Mouse (Mus musculus) megakaryocyte progenitor cell, adult 5-6 weeks (primary cell): ENCODE data around the gene Bpi. TPM values are rescaled to one million over a fixed set of nuclear protein-coding genes. Genes with fewer than 3 reads are reported as not detected.
A peak's percentile ranks its signal among the peaks of the same experiment; 100 is the strongest.

Source experiments
- ATAC-seq: replicated peaks from 2 replicates; pipeline ENCODE4 v1.8.0; 2016; ENCODE audit warnings: mild to moderate bottlenecking, moderate TSS enrichment, inconsistent platforms; ENCODE audit not compliant: poor library complexity
- total RNA-seq, 2 experiments: library from RNA; stranded (forward) in 1 of 2; stranded (reverse) in 1 of 2; fragments of 157-497, 149-512 nt in 1 of 2; fragments of 200-1000 nt in 1 of 2; gene quantifications; 2 replicates each; pipeline versions ENCODE4 v1.2.3 to v1.2.4; 2015 to 2017

Gene Bpi
- total RNA-seq, 2 experiments from 2014 or later, result 0.12 TPM; not detected in 1

GRCm38 (mm10) chr2:158241126-158241738, 16.7 kb upstream of the Bpi start:
- ATAC-seq, result no peak

DNA sequence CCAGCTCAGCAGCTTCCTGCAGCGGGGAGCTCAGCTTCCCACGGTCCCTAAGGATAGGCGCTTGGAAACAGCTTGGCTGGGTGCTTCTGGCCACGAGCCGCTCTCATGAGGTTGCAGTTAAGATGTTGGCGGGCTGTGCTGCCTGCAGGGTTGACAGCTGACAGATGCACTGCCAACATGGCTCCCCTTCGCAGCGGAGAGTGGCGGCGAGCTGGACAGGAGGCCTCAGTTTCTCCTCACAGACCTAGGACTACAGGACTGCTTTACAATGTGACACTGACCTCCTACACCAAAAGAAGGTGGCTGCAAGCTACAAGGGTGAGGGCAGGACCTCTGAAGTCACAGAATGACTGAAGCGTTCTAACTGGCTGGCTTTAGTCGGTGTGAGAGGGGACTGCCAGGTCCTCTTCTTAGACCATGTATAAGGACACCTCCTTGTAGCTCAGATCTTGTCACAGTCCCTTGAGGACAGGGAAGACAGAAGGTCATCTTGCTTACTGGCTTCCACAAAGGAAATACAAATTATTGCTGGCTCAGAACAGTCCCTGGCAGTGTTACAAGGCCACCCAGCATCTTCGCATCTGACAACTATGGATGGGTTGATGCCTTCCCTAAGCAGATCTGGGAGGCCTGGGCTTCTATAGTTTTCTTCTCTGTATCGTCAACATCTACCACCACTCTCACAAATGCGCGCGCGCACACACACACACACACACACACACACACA, 15.6 kb upstream of the Bpi start:
- no peak for ATAC-seq

GRCm38 (mm10) chr2:158243129-158243870, 14.6 kb upstream of the Bpi start:
- ATAC-seq, result no peak

DNA sequence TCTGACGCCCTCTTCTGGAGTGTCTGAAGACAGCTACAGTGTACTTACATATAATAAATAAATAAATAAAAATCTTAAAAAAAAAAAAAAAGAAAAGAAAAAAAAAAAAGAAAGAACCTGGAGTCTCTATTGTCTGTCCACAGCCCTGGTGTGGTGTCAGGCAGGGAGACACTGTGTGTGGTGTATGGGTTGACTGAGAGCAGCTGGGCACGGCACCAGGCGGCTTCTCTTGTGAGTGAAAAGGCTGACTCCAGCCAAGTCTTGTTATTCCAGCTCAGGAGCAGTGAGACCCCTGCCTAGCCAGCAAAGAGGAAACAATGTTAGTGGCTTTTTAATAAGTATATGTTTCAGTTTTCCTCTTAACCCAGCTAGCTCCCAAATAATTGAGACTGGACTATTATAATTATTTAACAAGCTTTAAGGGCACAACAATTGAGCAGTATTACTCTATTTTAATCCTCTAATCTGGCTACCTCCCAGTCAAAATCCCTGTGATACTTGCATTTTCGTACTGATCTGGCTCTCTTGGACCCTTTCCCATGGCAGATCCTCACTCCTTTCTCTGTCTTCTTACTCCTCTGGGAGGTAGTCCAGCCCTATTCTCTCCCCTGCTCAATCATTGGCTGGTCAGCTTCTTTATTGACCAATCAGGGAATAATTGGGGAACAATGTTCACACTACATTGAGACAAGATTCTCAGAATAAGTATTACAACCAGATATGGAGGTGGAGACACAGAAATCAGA, 12.6 kb upstream of the Bpi start:
- no peak for ATAC-seq

DNA sequence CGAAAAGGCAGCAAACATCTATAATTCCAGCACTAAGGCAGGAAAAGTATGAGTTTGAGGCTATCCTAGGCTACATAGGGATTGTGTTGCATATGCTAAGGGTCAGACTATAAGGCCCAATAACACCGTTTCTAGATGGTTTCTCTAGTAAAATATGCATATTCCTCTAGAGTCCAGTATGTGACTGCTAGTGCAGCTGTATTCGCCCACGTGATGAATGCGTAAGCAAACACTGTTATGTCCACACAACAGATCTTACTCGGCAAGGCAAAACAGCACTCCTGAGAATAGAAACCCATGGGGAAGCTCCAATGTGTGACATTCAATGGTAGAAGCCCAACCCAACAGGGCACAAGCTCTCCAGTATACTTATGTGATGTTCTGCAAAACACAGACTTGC, 10.0 kb upstream of the Bpi start:
- ATAC-seq, result no peak

GRCm38 (mm10) chr2:158248318-158248717, 9.6 kb upstream of the Bpi start:
- ATAC-seq, result 0 out of 2 replicates have a peak, but pooled peaks have one; percentile 17

DNA sequence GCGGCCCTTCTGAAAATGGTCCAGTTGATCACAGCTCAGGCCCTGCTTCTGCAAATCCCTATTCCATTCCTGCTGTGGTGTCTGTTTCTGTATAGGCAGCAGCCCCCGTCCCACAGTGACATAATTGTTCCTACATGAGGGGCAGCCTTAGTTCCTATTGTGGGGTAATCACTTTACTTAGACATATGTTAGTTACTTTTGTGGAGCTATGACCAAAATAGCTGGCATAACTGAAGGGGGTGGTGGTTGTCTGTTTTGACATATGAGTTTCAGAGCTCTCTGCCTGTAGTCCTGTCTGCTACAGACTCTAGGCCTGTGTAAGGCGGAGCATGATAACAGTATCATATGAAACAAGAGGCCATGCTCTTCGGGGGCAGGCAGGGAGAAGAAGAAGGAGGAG, 7.3 kb upstream of the Bpi start:
- peak; percentile 55; the same call in 1 of the 2 replicates for ATAC-seq

DNA sequence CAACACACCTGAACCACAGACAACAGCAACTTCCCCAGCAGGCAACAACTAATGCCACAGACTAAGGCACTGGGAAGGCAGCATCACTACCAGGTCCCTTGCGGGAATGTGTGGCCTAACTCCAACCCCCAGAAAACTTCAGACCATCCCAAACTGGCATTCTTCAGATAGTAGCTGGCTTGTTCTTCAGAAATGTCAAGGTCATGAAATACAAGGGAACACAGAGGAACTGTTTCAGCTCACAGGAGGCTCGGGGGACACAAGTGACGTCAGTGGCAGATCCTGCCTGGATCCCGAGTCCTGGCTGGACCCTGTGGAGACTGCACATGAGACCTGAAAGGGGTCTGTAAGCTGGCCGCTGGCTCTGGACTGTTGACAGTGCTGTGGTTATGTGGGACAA, 4.1 kb upstream of the Bpi start:
- no peak for ATAC-seq

GRCm38 (mm10) chr2:158256894-158257293, 1.0 kb upstream of the Bpi start:
- ATAC-seq, result no peak

DNA sequence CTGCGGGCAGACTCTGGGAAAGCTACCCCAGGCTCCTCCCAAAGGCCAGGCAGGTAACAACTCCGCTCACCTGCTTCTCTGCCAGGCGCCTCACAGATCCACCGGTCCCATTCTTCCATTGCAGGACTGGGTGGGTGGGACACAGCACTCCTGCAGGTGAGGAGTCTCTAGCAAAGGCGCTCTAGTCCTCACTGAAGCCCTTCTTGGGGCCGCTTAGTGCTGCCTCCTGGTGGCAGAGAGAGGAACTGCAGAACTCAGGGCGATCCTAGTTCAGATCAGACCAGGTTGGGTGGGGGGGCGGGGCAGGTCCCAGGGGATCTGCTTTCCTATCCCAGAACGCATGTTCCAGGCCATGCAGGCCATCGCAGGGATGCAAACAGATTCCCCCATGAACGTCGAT, 887 bp downstream of the Bpi start:
- ATAC-seq, result peak; percentile 87

DNA sequence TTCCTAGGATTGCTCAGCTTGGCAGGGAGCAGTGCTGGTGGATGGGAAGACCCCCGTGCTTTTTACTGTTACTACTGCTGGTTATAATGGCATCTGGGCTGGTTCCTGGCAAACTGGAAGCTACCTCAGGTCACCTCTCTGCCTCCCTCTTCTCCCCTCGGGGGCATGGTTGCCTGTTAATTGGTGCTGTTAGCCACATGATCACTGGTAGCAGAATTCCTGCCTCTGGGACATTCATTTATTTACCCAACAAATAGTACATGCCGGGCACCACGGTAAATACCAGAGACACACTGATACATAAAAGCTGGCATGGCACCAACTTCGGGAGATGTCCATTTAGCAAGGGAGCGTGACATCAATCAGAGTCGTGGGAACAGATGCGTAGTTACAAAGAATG, 1.6 kb downstream of the Bpi start:
- no peak for ATAC-seq

DNA sequence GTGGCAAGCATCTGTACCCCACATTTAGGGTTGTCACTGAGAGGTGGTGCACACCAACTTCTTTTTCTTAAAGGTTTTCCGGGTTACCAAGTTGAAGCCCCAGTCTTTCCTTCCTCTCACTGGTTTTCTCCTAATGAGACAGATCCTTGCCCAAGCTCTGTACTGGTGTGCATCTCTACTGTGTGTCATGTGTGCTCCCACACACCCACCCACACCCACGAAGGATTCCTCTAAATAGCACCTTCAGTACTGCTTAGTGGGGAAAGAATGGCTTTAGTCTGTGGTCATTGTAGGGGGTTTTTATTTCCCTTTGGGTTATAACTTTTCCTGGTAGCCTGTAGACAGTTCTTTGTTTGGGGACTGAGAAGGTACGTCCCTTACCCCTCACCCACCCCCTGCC, 7.0 kb downstream of the Bpi start:
- ATAC-seq, result no peak

GRCm38 (mm10) chr2:158270017-158270416, 12.1 kb downstream of the Bpi start:
- ATAC-seq, result no peak

DNA sequence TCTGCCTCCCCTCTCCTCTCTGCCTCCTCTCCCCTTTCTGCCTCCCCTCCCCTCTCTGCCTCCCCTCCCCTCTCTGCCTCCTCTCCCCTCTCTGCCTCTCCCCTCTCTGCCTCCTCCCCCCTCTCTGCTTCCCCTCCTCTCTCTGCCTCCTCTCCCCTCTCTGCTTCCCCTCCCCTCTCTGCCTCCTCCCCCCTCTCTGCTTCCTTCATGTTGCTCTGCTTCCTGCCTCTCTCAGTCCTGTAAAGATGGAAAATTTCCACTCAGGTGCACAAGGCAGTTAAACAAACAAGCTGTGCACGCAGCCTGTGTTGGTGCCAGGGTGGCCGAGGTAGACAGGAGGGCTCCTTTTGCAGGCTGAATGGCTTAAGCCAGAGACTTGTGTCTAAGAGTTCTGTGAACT, 15.8 kb downstream of the Bpi start:
- no peak for ATAC-seq

DNA sequence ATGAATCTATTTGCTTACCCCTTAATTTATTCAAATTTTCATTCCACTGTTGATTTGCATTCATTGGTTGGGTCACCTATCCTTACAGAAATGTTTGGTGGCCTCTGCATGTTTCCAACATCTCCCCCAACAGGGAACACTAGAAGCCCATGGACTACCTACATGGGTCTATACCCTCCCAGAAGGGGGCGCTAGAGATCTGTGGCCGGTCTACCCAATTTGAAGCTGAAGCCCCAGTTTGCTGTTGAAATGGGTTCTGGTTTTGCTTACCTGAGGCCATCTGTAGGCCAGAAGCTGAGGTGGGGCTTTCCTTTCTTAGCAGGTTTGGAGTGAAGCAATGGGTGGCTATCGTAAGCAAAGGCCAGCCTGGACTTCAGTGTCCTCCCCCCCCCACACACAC, 17.5 kb downstream of the Bpi start:
- 0 out of 2 replicates have a peak, but pooled peaks have one; percentile 37 for ATAC-seq

GRCm38 (mm10) chr2:158275811-158276210, 17.9 kb downstream of the Bpi start:
- no peak for ATAC-seq

GRCm38 (mm10) chr2:158276451-158276850, 18.6 kb downstream of the Bpi start:
- no peak for ATAC-seq

GRCm38 (mm10) chr2:158276878-158277277, 19.0 kb downstream of the Bpi start:
- ATAC-seq, result no peak

GRCm38 (mm10) chr2:158279656-158280055, 21.8 kb downstream of the Bpi start:
- no peak for ATAC-seq

DNA sequence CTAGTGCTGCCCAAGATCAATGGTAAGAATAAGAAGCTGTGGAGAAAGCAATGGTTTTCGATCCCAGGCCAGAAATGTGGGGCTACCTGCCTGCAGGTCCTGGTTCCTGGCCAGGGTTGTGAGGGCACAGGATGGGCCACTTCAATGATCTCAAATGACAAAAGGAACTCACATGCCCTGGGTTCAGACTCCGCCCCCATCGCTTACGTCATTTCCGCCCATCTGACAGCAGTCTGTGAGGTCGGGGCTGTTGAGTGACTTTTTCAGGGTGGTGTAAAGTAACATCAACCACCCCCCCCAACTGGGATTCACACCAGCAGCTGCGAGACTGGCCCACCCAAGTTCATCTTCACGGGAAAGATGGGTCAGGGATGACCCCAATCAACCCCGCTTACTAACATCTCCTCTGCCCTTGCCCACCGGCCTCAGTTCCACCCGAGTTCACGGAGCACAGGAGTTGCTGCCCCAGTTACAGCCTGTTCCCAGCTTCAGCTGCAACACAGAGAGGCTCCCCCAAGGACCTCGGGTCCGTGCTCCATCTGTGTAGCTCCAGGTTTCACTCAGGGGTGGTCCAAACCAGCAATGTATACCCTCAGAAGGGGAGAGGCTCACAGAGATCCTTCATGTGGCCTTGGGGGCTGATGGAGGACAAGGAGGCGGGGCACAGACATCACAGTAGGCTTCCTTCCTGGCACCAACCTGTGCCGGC, 23.8 kb downstream of the Bpi start:
- ATAC-seq, result 0 out of 2 replicates have a peak, but pooled peaks have one; percentile 24

- no peak for ATAC-seq
Observed at GRCm38 (mm10) chr2:158283136-158283535, 25.2 kb downstream of the Bpi start.
